In genomic region chr5:142608989-142609325, GRCm38 (mm10) we compare ENCODE assay signal across 10 mouse cellular contexts. TPM values are rescaled to one million over a fixed set of nuclear protein-coding genes. Genes with fewer than 3 reads are reported as not detected.
A peak's percentile ranks its signal among the peaks of the same experiment; 100 is the strongest.
DNase-seq lines count a peak whose midpoint lies in the region; ATAC-seq and TF ChIP-seq lines count a peak whose summit lies in the region.
"Had no signal": no experiment of that assay in that cellular context is flagged by ENCODE, and none has a peak within 500 bp of the region (broad histone marks: within the 10 kb centered on the region; RNA-seq: fewer than 3 reads in every experiment).

No protein-coding gene starts in this region.

- H3K36me3 ChIP-seq in heart, embryonic 10.5 days, result no peaks in the 10 kb centered on the region
- no peaks in the 10 kb centered on the region for H3K36me3 ChIP-seq in ES-Bruce4 (ENCODE audit: control insufficient read depth, insufficient read depth, low read length, poor library complexity, severe bottlenecking)
- H3K36me3 ChIP-seq in hindbrain, embryonic 12.5 days, result no peaks in the 10 kb centered on the region
- no peaks in the 10 kb centered on the region for H3K36me3 ChIP-seq in liver, postnatal 0 days (replicated peaks; ENCODE audit: insufficient read depth, low read length)

- no peaks in the 10 kb centered on the region for H3K9me3 ChIP-seq in heart, embryonic 10.5 days
- no peaks in the 10 kb centered on the region for H3K9me3 ChIP-seq in ES-Bruce4 (replicated peaks; ENCODE audit: control insufficient read depth, insufficient read depth, low read length, poor library complexity, severe bottlenecking)
- H3K9me3 ChIP-seq in hindbrain, embryonic 12.5 days (replicated peaks), result no peaks in the 10 kb centered on the region
- no peaks in the 10 kb centered on the region for H3K9me3 ChIP-seq in liver, postnatal 0 days (ENCODE audit: low read length)

- TF ChIP-seq EP300 in ES-Bruce4 (IDR thresholded peaks at IDR 0.05; ENCODE audit: insufficient read depth, low read depth, low read length), result no peak
- no peak for TF ChIP-seq EP300 in liver, postnatal 0 days (IDR thresholded peaks at IDR 0.05; ENCODE audit: low read depth)

- peak overlapping the region; percentile 70 for H3K4me2 ChIP-seq in hindbrain, embryonic 12.5 days (replicated peaks)
- H3K4me2 ChIP-seq in liver, postnatal 0 days (ENCODE audit: low read depth, low read length), result peak overlapping the region; percentile 65

- H3K27ac ChIP-seq in heart, embryonic 10.5 days, result peak overlapping the region; percentile 57
- H3K27ac ChIP-seq in ES-Bruce4 (ENCODE audit: insufficient read depth, low read length), result no peak overlapping the region
- no peak overlapping the region for H3K27ac ChIP-seq in hindbrain, embryonic 12.5 days
- no peak overlapping the region for H3K27ac ChIP-seq in liver, postnatal 0 days (ENCODE audit: low read depth)

- no peak for TF ChIP-seq POLR2A in ES-Bruce4 (IDR thresholded peaks at IDR 0.05; ENCODE audit: insufficient read depth, low read length)

- no peak for DNase-seq in heart, embryonic 10.5 days (ENCODE audit: low spot score)
- DNase-seq in heart, postnatal 10 days, result no peak
- DNase-seq in liver, postnatal 0 days, result no peak
- DNase-seq in c-Kit-positive CD71-positive TER-119-positive erythroid progenitor cells, embryonic 14.5 days (ENCODE audit: low spot score), result no peak
- DNase-seq in thymus, postnatal 10 days (ENCODE audit: low spot score in 2 of 2), result no peak
- DNase-seq: kidney, adult 9 months had no signal

- intact Hi-C loops in heart, postnatal 10 days (cut with DNase I), result no loop called here

- peaks cover 8% of the 10 kb centered on the region for H3K4me1 ChIP-seq in heart, embryonic 10.5 days
- no peaks in the 10 kb centered on the region for H3K4me1 ChIP-seq in ES-Bruce4 (ENCODE audit: control insufficient read depth, insufficient read depth, low read length)
- peaks cover 13% of the 10 kb centered on the region for H3K4me1 ChIP-seq in hindbrain, embryonic 12.5 days
- peaks cover 13% of the 10 kb centered on the region for H3K4me1 ChIP-seq in liver, postnatal 0 days (ENCODE audit: insufficient read depth)

- WGBS in heart, embryonic 10.5 days, result 5% methylated on average over 4 of the region's 4 CpGs
- 3% methylated on average over 4 of the region's 4 CpGs for WGBS in hindbrain, embryonic 12.5 days
- WGBS in liver, postnatal 0 days (ENCODE audit: insufficient replicate concordance), result 22% methylated on average over 4 of the region's 4 CpGs

- peak overlapping the region; percentile 59 for H3K4me3 ChIP-seq in heart, embryonic 10.5 days
- H3K4me3 ChIP-seq in ES-Bruce4 (ENCODE audit: low read depth, low read length), result peak overlapping the region; percentile 22
- peak overlapping the region; percentile 39 for H3K4me3 ChIP-seq in hindbrain, embryonic 12.5 days
- H3K4me3 ChIP-seq in liver, postnatal 0 days (ENCODE audit: low read depth, low read length), result peak overlapping the region; percentile 53

- TF ChIP-seq CTCF in ES-Bruce4 (IDR thresholded peaks at IDR 0.05; ENCODE audit: low read depth, low read length), result no peak
- no peak for TF ChIP-seq CTCF in liver, postnatal 0 days (IDR thresholded peaks at IDR 0.05; ENCODE audit: low read depth)

- no peak overlapping the region for H3K9ac ChIP-seq in ES-Bruce4 (ENCODE audit: low read depth, poor library complexity, severe bottlenecking)
- H3K9ac ChIP-seq in hindbrain, embryonic 12.5 days, result peak overlapping the region; percentile 62
- peak overlapping the region; percentile 40; the same call in 1 of the 2 replicates for H3K9ac ChIP-seq in liver, postnatal 0 days (replicated peaks)

- ATAC-seq in hindbrain, embryonic 12.5 days (ENCODE audit: low FRiP score), result no peak
- no peak for ATAC-seq in liver, postnatal 0 days
- ATAC-seq in activated CD4-positive, CD25-positive, alpha-beta regulatory T cell, adult 4 months, result no peak

- H3K27me3 ChIP-seq in heart, embryonic 10.5 days (ENCODE audit: insufficient read depth, poor library complexity, severe bottlenecking), result peaks cover 42% of the 10 kb centered on the region
- no peaks in the 10 kb centered on the region for H3K27me3 ChIP-seq in ES-Bruce4 (ENCODE audit: control insufficient read depth, insufficient read depth, low read length, poor library complexity, severe bottlenecking)
- peaks cover 14% of the 10 kb centered on the region; the same call in 1 of the 2 replicates for H3K27me3 ChIP-seq in hindbrain, embryonic 12.5 days
- peaks cover 16% of the 10 kb centered on the region; the same call in 1 of the 2 replicates for H3K27me3 ChIP-seq in liver, postnatal 0 days (ENCODE audit: insufficient read depth, low read length)

RNA-seq across cellular contexts. Expression of gene Mmd2, which starts 0.4 kb away (rescaled TPM):
- 0.15 and 4.8 TPM in 2 replicates for polyA plus RNA-seq in heart, embryonic 10.5 days (2016; fragmentation: Nextera tagmentation; extraction: Ambion mirVana)
- total RNA-seq in heart, postnatal 10 days (2021), result 1 to 10 TPM in 1 of 2 experiments, under 1 TPM in 1; 0.82 to 3.3 TPM
- polyA plus RNA-seq in ES-Bruce4 (2011; ENCODE audit: insufficient read depth, insufficient read length, low read depth, missing spikeins), result 0.26 TPM in 1 of 2 replicates, not detected in the other
- 12.0 and 12.2 TPM in 2 replicates for polyA plus RNA-seq in hindbrain, embryonic 12.5 days (2016; fragmentation: Nextera tagmentation; extraction: Ambion mirVana)
- polyA plus RNA-seq in liver, postnatal 0 days (2015; fragmentation: Nextera tagmentation; extraction: Ambion mirVana), result 9.1 and 11.8 TPM in 2 replicates
- not detected for polyA plus RNA-seq in activated CD4-positive, CD25-positive, alpha-beta regulatory T cell, adult 4 months (2017; shearing (Covaris generic))
- polyA plus RNA-seq: erythroblast, embryonic 14.5 days had no signal

RNA-seq across cellular contexts. Expression of gene Wipi2, which starts 18.5 kb away (rescaled TPM):
- polyA plus RNA-seq in heart, embryonic 10.5 days (2016; fragmentation: Nextera tagmentation; extraction: Ambion mirVana), result 37.7 and 47.6 TPM in 2 replicates
- total RNA-seq in heart, postnatal 10 days (2021), result 10 to 100 TPM; 39.0 to 39.3 TPM
- 50.6 and 55.0 TPM in 2 replicates for polyA plus RNA-seq in ES-Bruce4 (2011; ENCODE audit: insufficient read depth, insufficient read length, low read depth, missing spikeins)
- 63.8 and 64.8 TPM in 2 replicates for polyA plus RNA-seq in hindbrain, embryonic 12.5 days (2016; fragmentation: Nextera tagmentation; extraction: Ambion mirVana)
- 16.7 and 18.6 TPM in 2 replicates for polyA plus RNA-seq in liver, postnatal 0 days (2015; fragmentation: Nextera tagmentation; extraction: Ambion mirVana)
- 10 to 100 TPM; 14.6 to 15.9 TPM for polyA plus RNA-seq in activated CD4-positive, CD25-positive, alpha-beta regulatory T cell, adult 4 months (2017; shearing (Covaris generic))

RNA-seq across cellular contexts. Expression of gene Radil, which starts 58.1 kb away (rescaled TPM):
- polyA plus RNA-seq in heart, embryonic 10.5 days (2016; fragmentation: Nextera tagmentation; extraction: Ambion mirVana), result 10.9 and 14.4 TPM in 2 replicates
- total RNA-seq in heart, postnatal 10 days (2021), result 1 to 10 TPM; 2.8 to 3.4 TPM
- polyA plus RNA-seq in ES-Bruce4 (2011; ENCODE audit: insufficient read depth, insufficient read length, low read depth, missing spikeins), result 78.0 and 79.3 TPM in 2 replicates
- polyA plus RNA-seq in hindbrain, embryonic 12.5 days (2016; fragmentation: Nextera tagmentation; extraction: Ambion mirVana), result 7.5 and 8.5 TPM in 2 replicates
- 0.05 TPM in 1 of 2 replicates, not detected in the other for polyA plus RNA-seq in liver, postnatal 0 days (2015; fragmentation: Nextera tagmentation; extraction: Ambion mirVana)
- polyA plus RNA-seq in activated CD4-positive, CD25-positive, alpha-beta regulatory T cell, adult 4 months (2017; shearing (Covaris generic)), result not detected
